Mouse (Mus musculus) gastrocnemius, adult 2 months (tissue): ENCODE data around the gene Ophn1. TPM values are rescaled to one million over a fixed set of nuclear protein-coding genes. Genes with fewer than 3 reads are reported as not detected.

Source experiments
- DNase-seq: peaks from one replicate; pipeline ENCODE4 v3.0.0; 2022
- H3K27ac ChIP-seq: fragments of 200-600 bp; 2 replicates; pipeline ENCODE4 v1.8.1; 2022; ENCODE audit warnings: mild to moderate bottlenecking
- H3K4me3 ChIP-seq: fragments of 200-600 bp; 2 replicates; pipeline ENCODE4 v1.8.1; 2022; ENCODE audit warnings: mild to moderate bottlenecking, moderate library complexity
- CTCF ChIP-seq: fragments of 200-600 bp; IDR thresholded peaks from 2 replicates; pipeline ENCODE4 v1.8.1; 2022; ENCODE audit warnings: antibody characterized with exemption, mild to moderate bottlenecking, moderate library complexity
- intact Hi-C: fragments of 180-260 bp; cut with DNase I; formaldehyde crosslinking; loops from one replicate; pipeline ENCODE4 v1.15.1; 2025
- total RNA-seq, 2 experiments: library from RNA; stranded (reverse); gene quantifications; 2 replicates each; pipeline ENCODE4 v1.2.3; 2021

Gene Ophn1
- total RNA-seq, 2 experiments from 2014 or later = 3.5 to 3.9 TPM

DNA sequence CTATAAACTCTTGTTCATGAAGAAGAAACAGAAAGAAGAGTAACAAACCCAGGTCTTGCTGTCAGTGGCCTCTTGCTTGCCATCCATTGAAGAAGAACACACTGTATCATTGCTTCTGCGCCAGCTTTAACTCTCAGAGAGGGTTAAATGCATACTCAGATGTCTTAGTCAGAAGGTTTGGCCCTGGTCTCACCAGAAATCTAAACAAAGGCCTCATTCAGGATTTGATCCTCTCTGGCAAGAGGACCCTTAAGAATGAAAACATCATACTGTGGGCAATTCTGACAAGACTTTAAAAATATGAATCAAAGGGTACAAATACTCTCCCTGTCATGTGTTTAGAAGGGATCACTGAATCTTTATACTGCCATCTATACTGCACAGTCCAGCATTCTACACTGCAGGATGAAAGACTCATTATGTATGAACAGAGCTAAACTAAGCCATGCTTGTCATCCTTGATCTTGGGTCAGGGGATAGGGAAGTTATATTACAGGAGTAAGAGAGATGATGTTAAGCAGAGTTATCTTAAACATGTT lies 139.5 kb downstream of the Ophn1 start:
- Histone ChIP-seq H3K4me3 (no peak overlapping the region), H3K27ac (no peak overlapping the region)
- no peak for DNase-seq
- intact Hi-C loops = no loop called here
- no peak for TF ChIP-seq CTCF

DNA sequence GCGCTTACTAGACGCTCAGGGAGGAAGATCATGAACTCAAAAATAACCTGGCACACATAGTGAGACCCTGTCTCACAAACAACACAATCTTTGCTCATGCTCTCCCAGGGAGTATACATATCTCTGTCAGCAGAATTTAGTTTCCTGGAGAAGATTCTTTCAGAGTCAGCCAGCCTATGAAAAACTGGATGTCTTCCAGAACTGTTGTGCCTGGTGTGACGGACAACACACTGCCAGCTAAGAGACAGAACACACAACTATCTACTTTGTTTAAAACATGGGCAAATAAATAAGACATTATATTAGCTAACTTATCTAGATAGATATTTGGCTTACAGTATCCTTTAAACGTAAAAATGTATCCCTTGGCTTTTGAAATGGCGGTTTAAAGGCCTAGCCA lies 154.1 kb downstream of the Ophn1 start:
- DNase-seq = no peak
- intact Hi-C loops = no loop called here

DNA sequence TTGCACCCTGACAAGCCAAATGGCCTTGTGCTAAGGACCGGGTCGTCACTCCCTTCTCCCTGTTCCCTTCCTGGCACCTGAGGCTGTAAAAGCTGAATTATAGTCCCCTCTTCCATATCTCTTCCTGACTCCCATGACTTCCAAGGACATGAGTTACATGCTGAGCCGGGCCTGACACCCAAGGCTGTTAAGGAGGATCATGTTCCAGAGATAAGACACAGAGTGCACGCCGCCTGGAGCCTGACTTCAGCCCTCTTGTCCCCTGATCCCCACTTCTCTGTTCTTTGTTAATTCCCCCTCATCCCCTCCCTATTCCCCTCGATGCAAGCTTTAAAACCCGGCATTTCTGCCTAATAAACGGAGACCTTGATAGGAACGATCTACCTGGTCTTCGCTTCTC lies 167.8 kb downstream of the Ophn1 start:
- no peak overlapping the region for H3K4me3 ChIP-seq
- no peak for DNase-seq
- TF ChIP-seq CTCF = no peak
- no peak overlapping the region for H3K27ac ChIP-seq
- intact Hi-C loops = no loop called here

More for the DNA sequence above, 154.1 kb downstream of the Ophn1 start:
- Histone ChIP-seq H3K4me3 (no peak overlapping the region), H3K27ac (no peak overlapping the region)
- no peak for TF ChIP-seq CTCF

DNA sequence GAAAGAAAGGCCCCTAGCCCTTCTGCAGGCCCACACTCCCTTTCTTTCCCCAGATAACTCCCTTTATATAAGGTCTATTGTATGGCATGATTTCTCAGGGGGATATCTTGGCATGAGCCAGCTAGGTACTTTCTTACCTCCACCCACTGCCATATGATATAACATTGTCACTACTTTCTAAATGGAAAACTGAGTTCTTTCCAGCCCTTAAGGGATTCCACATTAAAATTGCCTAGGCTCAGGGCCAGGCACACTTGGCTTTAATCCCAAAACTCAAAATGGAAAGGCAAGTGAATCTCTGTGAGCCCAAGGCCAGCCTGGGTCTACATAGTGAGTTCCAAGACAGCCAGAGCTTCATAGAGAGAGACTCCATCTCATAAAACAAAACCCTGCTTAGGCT lies 183.1 kb downstream of the Ophn1 start:
- TF ChIP-seq CTCF = no peak
- Histone ChIP-seq H3K4me3 (no peak overlapping the region), H3K27ac (no peak overlapping the region)
- intact Hi-C loops = no loop called here
- DNase-seq = peak; percentile 27

DNA sequence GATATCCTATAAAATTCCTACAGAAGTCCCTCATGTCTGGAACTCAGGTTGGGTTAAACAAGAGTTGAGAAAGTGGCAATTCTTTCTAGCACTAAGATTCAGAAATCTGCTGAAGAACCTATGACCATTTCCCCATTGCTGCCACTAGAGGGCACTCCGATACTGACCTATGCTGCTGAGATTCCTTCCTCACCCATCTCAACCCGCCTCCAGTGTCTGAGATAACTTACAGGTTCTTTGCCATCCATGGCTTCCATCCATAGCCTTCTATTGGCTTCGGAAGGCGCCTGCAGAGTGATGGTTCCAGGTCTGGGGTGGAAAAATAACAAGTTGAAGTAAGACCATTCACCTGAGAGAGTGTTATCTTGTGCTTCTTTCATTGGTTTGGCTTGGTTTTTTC lies 189.2 kb downstream of the Ophn1 start:
- no peak overlapping the region for H3K27ac ChIP-seq
- intact Hi-C loops = loop anchor here (1.0 to 5.0 kb wide), 2 partner anchors 218 to 236 kb away; partner anchors contain the start of gene Yipf6
- peak; percentile 48 for DNase-seq
- no peak overlapping the region for H3K4me3 ChIP-seq
- TF ChIP-seq CTCF = peak; percentile 78

DNA sequence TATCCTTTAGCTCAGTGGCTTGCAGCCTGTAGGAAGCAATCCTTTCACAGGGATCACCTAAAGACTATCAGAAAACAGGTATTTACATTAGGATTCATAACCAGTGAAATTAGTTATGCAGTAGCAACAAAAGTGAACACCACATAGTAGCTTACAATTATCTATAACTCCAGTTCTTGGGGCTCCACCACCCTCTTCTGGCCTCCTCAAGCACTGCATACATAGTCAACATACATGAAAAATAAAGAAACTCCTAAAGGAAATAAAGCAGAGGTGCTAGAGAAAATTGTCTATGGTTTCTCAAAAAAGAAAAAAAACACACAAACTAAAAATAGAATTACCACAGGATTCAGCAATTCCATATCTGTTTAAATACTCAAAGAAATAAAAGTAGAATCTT lies 208.2 kb downstream of the Ophn1 start:
- no peak overlapping the region for H3K27ac ChIP-seq
- no peak overlapping the region for H3K4me3 ChIP-seq
- intact Hi-C loops = no loop called here
- peak; percentile 47 for TF ChIP-seq CTCF
- no peak for DNase-seq

DNA sequence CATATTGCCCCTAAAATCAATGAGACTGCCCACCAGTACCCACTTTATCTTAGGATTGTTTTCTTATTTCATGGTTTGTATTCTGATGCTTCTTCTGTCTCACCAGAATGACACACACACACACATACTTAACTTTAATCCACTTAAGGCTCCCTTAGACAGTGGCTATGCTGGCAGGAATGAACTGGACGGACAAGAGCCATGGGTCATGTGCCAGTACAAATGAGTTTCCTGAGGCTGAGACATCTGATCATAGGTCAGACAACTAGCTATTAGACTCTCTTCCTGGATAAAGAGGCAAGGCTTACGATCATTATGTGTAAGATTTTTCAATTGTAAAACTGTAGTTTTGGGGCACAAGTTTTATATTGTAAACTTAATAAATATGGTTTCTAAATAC lies 209.5 kb downstream of the Ophn1 start:
- H3K4me3 ChIP-seq = no peak overlapping the region
- intact Hi-C loops = no loop called here
- no peak for TF ChIP-seq CTCF

DNA sequence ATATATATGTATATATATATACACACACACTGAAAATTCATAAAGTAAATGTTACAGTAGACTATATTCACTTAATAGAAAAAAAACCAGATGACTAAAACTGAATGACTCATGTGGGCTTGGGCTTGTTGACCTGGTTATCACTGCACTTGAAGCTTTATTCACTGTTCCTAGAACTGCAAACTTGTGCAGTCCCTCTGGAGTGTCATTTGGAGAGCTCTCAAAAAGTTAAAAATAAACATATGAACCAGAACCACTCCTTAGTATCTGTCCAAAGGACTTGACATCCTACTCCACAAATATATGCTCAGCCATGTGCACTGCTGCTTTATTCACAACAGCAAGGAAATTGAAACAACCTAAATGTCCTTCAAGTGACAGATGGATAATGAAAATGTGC lies 219.8 kb downstream of the Ophn1 start:
- Histone ChIP-seq H3K27ac (no peak overlapping the region), H3K4me3 (no peak overlapping the region)
- no peak for DNase-seq
- no peak for TF ChIP-seq CTCF
- intact Hi-C loops = no loop called here

More for the DNA sequence above, 209.5 kb downstream of the Ophn1 start:
- no peak for DNase-seq
- H3K27ac ChIP-seq = no peak overlapping the region

DNA sequence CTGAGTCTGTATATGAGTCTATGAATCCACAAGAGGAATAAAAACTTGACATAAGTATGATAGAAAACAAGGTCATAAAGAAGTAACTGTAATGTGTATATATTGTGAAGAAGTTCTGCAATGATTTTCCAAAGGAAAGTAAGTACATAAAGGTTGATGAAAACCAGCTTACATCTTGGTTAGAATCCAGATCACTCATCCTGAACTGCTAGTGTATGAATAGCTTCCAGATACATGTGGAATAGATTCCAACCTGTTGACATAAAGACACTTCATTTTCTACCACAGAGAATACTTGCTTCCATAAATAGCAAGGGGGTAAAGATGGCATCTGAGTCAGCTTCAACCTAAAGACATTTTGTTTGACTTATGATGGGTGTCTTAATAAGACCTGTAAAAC lies 239.4 kb downstream of the Ophn1 start:
- intact Hi-C loops = no loop called here
- TF ChIP-seq CTCF = no peak
- H3K4me3 ChIP-seq = no peak overlapping the region
- no peak overlapping the region for H3K27ac ChIP-seq
- no peak for DNase-seq

DNA sequence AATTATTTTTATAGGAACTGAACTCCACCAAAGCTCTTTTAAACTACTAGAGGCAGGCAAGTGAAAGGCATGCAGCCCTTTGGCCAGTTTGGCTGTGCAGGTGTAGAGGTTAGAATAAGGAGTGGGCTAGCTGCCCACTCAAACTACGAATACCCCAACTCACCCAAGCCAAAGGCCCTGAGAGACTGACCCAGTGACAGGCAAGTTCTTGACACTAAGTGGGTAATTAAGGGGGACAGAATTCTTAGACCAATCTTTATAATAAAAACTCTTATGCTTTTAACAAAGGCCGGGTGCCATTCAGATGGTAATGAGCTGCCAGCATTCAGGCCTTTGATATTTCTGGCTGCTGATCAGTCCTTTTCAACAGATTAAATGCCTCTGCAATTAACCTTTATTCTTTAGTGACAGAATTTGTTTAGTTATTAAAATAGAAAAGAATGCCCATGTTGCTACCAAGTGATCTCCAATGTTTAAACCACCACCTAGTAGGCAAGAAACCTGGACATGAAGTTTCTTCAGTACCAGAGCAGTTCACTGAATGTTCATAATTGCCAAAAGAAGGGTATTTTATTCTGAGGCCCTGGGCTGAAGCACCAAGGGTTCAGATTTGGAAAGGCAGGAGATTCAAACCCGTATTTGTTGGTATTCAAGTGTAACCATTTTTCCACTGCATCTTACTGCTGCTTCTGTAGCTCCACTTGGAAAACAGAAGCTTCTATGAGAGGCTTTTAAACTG lies 262.0 kb downstream of the Ophn1 start:
- no peak for DNase-seq
- Histone ChIP-seq H3K4me3 (no peak overlapping the region), H3K27ac (no peak overlapping the region)
- TF ChIP-seq CTCF = no peak
- intact Hi-C loops = loop anchor here (10.0 kb wide), 1 partner anchor 1194 kb away; no protein-coding TSS in a partner anchor

DNA sequence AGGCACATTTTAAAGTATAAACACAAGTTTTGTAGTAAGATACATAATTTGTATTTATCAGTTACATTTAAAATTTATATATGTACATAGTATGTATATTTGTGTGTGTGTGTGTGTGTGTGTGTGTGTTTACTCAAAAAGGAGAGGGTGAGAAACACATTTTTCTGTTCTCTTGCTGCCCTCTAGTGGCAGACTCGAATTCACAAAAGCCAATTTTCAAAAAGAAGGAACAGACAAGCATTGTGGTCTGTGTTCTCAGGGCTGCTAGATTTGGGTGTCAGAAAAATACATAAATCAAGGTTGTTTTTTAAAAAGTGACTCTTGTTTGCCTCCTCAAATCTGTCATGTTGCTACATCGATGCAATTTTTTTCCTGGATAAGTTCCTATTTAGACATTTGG lies 272.0 kb downstream of the Ophn1 start:
- DNase-seq = peak; percentile 15
- peak; percentile 55 for TF ChIP-seq CTCF
- intact Hi-C loops = loop anchor here (5.0 kb wide), 1 partner anchor 897 kb away; no protein-coding TSS in a partner anchor
- H3K27ac ChIP-seq = no peak overlapping the region
- no peak overlapping the region for H3K4me3 ChIP-seq

DNA sequence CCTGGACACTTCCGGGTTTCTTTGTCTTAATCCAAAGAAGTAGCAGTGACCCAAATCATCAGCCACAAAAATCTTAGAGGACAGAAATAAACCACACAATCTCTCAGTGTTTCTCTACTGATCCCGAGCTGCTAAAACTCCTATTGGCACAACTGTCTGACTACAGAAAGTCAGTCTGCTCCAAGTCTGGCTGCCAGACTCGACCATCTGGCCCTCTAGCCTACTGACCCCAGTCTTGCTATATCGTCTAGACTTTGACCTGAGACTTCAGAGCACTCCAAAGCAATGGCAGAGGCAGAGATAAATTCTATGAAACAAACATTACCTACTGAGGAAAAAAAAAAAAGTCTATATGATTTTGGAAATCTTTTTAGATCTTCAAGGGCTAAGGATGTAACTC lies 273.4 kb downstream of the Ophn1 start:
- Histone ChIP-seq H3K27ac (no peak overlapping the region), H3K4me3 (no peak overlapping the region)
- no peak for DNase-seq
- TF ChIP-seq CTCF = no peak
- intact Hi-C loops = loop anchor here (5.0 kb wide), 1 partner anchor 895 kb away; no protein-coding TSS in a partner anchor

DNA sequence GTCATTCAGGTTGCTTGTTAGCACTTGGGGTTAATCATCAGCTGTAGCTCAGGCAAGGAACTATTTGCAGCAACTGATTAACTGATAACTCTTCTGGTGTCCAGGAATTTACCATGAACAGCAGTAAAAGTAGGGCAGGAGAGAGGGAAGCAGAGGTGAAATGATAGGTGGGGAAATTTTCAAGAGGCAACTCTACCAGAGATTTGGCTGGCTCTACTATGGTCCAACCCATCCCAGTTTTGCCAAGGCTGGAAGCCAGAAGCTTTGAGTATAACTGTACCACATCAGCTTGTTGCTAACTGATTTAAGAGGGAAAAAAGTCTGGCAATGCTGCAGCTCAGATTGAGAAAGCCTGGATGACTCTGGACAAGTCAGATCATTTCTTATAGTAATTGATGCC lies 316.6 kb downstream of the Ophn1 start:
- no peak for DNase-seq
- no peak overlapping the region for H3K4me3 ChIP-seq
- H3K27ac ChIP-seq = no peak overlapping the region
- TF ChIP-seq CTCF = no peak
- intact Hi-C loops = no loop called here

DNA sequence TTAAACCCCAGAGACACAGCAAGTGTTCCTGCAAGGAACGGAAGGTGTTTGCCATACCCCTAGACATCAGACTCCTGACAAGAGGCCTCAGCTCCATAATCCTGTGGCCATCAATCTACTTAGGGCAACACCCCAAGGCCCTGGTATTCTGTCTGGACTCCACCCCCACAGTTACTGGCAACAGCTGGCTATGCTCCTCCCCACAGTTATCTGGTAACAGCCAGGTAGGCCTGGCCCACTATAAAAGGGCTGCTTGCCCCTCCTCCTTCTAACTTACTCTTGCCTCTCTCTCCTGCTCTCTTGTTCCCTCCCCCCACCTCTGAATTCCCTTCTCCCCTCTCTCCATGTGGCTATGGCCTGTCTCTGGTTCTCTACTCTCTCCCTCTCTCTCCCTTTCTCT lies 344.4 kb downstream of the Ophn1 start:
- intact Hi-C loops = no loop called here
- no peak for TF ChIP-seq CTCF
- DNase-seq = no peak

More for the DNA sequence above, 344.4 kb downstream of the Ophn1 start:
- no peak overlapping the region for H3K4me3 ChIP-seq
- no peak overlapping the region for H3K27ac ChIP-seq
